Mouse (Mus musculus): ENCODE data around the gene 1190002N15Rik.

The 1190002N15Rik gene

DNA sequence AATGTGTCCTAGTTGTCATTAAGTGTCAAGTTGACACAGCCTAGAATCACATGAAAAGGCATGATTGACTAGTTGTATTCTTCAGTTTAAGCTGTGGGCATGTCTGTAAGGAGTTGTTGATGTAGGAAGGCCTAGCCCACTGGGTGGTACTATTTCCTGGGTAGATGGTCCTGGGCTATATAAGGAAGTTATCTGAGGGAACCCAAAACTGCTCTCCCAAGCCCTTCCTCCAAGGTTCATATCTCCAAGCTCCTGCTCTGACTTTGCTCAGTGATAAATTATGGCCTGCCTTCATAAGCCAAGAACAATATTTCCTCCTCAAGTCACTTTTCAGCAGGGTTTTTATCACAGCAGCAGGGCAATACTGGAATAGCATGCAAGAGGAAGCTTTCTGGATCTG, 18.4 kb upstream of the 1190002N15Rik start:
- no peak overlapping the region for H3K4me3 ChIP-seq (replicated peaks; ENCODE audit: low read length)
- H3K9me3 ChIP-seq (ENCODE audit: low read length): no peaks in the 10 kb centered on the region
- H3K4me1 ChIP-seq (replicated peaks; ENCODE audit: low read depth, low read length): no peaks in the 10 kb centered on the region
- H3K27me3 ChIP-seq (ENCODE audit: insufficient read depth, low read length): no peaks in the 10 kb centered on the region
- no peaks in the 10 kb centered on the region for H3K36me3 ChIP-seq (ENCODE audit: insufficient read depth, low read length)
- no peak for TF ChIP-seq NANOG (IDR thresholded peaks at IDR 0.05; ENCODE audit: borderline replicate concordance, low read length)
- TF ChIP-seq POU5F1 (IDR thresholded peaks at IDR 0.05; ENCODE audit: borderline replicate concordance, low read length): no peak
- no peak for TF ChIP-seq CTCF (conservative IDR thresholded peaks at IDR 0.05; ENCODE audit: low read length)

DNA sequence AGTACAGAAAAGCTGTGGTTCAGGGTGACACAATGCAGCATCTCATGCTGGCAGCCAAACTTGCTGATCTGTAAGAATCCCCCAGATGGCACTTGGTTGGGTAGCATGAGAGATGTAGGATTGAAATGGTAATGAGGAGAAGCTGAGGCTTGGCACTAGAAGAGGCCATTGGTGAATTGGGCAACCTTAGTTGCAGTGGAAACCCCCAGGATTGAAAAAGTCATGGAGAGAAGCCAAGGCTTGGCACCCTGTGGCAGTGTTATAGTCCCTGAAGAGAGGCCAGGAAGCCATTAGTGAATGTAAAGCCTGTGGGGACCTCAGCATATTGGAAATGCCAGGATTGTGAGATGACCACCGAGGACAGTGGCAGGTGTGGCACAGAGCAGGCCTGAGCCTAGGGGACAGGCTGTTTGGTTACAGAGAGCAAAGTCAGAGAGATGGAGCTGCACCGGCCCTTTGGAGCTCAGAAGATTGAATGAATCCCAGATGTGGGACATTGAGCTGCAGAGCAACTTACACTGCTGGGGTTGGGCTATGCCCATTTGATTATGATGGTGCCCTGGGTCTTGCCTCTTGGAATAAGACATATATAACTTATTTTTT, 12.7 kb upstream of the 1190002N15Rik start:
- no peak for TF ChIP-seq CTCF (conservative IDR thresholded peaks at IDR 0.05; ENCODE audit: low read length)
- no peak for TF ChIP-seq POU5F1 (IDR thresholded peaks at IDR 0.05; ENCODE audit: borderline replicate concordance, low read length)
- TF ChIP-seq NANOG (IDR thresholded peaks at IDR 0.05; ENCODE audit: borderline replicate concordance, low read length): no peak
- Histone ChIP-seq H3K9me3 (ENCODE audit: low read length) (no peaks in the 10 kb centered on the region), H3K4me1 (replicated peaks; ENCODE audit: low read depth, low read length) (no peaks in the 10 kb centered on the region), H3K4me3 (replicated peaks; ENCODE audit: low read length) (no peak overlapping the region), H3K27me3 (ENCODE audit: insufficient read depth, low read length) (no peaks in the 10 kb centered on the region), H3K36me3 (ENCODE audit: insufficient read depth, low read length) (no peaks in the 10 kb centered on the region)

DNA sequence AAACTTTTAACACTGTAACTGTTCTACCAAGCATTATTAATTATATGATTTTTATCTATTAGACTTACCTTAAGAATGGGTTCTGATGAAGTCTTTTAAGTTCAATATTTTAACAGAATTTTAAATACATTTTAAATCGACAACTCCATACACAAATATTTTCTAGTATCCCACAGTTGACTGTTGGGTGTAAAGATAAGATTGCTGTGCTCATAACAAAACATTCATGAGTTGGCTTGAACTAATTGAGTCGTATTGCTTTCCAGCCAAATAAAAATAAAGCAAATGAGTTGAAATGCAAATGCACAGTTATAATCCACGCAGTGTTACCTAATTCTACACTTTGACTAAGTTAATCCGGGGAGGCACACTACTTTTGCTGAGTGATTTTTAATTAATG, 6.0 kb upstream of the 1190002N15Rik start:
- H3K27me3 ChIP-seq (ENCODE audit: insufficient read depth, low read length): no peaks in the 10 kb centered on the region
- H3K36me3 ChIP-seq (ENCODE audit: insufficient read depth, low read length): no peaks in the 10 kb centered on the region
- H3K9me3 ChIP-seq (ENCODE audit: low read length): no peaks in the 10 kb centered on the region
- H3K4me1 ChIP-seq (replicated peaks; ENCODE audit: low read depth, low read length): peaks cover 24% of the 10 kb centered on the region
- no peak for TF ChIP-seq NANOG (IDR thresholded peaks at IDR 0.05; ENCODE audit: borderline replicate concordance, low read length)
- TF ChIP-seq POU5F1 (IDR thresholded peaks at IDR 0.05; ENCODE audit: borderline replicate concordance, low read length): no peak
- TF ChIP-seq CTCF (conservative IDR thresholded peaks at IDR 0.05; ENCODE audit: low read length): no peak
- no peak overlapping the region for H3K4me3 ChIP-seq (replicated peaks; ENCODE audit: low read length)

DNA sequence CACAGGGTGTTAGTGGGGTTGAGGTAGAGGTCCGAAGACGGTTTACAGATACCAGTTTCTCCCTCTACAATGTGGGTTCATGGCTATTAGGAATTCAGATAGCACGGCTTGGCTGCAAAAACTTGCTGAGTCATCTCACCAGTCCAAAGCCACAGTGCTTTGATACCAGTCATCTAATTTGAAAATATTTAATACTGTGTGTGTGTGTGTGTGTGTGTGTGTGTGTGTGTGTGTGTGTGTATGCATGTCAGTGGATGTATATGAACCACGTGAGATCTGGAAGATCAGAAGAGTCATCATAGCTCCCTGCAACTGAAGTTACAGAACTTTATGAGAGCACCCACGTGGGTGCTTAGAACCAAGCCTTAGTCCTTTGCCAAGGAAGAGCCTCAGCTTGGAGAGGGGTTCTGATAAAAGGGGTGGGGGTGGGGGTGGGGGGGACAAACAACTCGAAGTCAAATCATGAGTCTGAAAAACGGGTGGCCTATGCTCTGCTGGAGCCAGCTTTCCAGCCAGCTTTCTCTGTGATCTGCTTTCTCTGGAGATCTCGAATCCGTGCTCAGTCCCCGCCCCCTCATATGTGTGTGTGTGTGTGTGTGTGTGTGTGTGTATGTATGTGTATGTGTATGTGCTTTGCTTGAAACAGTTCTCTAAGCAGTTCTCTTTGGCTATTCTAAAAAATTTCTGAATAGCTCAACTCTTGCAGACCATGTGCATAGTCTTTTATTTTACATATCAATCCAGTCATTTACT, 2.6 kb upstream of the 1190002N15Rik start:
- TF ChIP-seq CTCF (conservative IDR thresholded peaks at IDR 0.05; ENCODE audit: low read length) (no peak), NANOG (IDR thresholded peaks at IDR 0.05; ENCODE audit: borderline replicate concordance, low read length) (no peak), POU5F1 (IDR thresholded peaks at IDR 0.05; ENCODE audit: borderline replicate concordance, low read length) (no peak)
- Histone ChIP-seq H3K36me3 (ENCODE audit: insufficient read depth, low read length) (no peaks in the 10 kb centered on the region), H3K9me3 (ENCODE audit: low read length) (no peaks in the 10 kb centered on the region), H3K4me3 (replicated peaks; ENCODE audit: low read length) (peak overlapping the region; percentile 87; the same call in 1 of the 2 replicates), H3K4me1 (replicated peaks; ENCODE audit: low read depth, low read length) (peaks cover 31% of the 10 kb centered on the region), H3K27me3 (ENCODE audit: insufficient read depth, low read length) (no peaks in the 10 kb centered on the region)

DNA sequence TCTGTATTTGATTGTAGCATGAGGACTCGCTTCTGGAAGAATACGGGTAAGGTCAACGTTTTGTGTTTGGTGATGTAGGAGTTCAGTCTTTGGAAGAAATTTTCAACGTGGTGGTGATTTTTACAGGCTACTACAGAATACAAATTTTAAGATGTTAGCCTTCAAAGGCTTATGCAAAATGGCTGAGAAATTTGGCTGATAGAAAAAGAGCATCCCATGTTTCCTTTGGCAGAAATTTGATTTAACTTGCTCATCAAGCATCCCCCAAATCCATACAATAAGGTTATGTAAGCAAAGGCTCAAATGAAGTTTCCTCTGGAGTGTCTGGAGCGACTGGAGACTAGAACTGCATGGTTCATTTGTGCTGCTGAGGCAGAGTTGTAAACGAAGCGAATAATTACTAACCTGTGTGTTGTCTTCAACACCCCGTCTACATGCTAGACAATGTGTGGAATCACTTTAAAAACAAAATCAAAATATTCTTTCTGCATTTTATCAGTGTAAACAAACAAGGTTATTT, 1.5 kb upstream of the 1190002N15Rik start:
- Histone ChIP-seq H3K9me3 (ENCODE audit: low read length) (no peaks in the 10 kb centered on the region), H3K27me3 (ENCODE audit: insufficient read depth, low read length) (no peaks in the 10 kb centered on the region), H3K4me1 (replicated peaks; ENCODE audit: low read depth, low read length) (peaks cover 39% of the 10 kb centered on the region), H3K36me3 (ENCODE audit: insufficient read depth, low read length) (no peaks in the 10 kb centered on the region), H3K4me3 (replicated peaks; ENCODE audit: low read length) (peak overlapping the region; percentile 87)
- TF ChIP-seq NANOG (IDR thresholded peaks at IDR 0.05; ENCODE audit: borderline replicate concordance, low read length): no peak
- TF ChIP-seq POU5F1 (IDR thresholded peaks at IDR 0.05; ENCODE audit: borderline replicate concordance, low read length): no peak
- no peak for TF ChIP-seq CTCF (conservative IDR thresholded peaks at IDR 0.05; ENCODE audit: low read length)

DNA sequence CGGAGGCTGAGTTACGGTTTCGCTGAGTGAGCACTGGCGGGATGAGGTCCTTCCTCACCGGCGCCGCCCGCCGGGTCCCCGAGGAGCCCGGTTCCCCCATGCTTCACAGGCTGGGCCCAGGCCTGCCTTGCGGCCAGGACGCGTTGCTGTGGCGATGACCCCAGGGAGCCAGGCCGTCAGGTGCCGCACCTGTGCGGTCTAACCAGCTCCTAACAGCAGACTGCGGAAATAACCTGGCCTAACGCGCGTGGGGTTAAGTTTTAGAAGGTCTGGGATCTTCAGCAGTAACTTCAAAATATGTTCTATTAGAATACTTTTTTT, 902 bp upstream of the 1190002N15Rik start:
- Histone ChIP-seq H3K9me3 (ENCODE audit: low read length) (no peaks in the 10 kb centered on the region), H3K27me3 (ENCODE audit: insufficient read depth, low read length) (no peaks in the 10 kb centered on the region), H3K4me1 (replicated peaks; ENCODE audit: low read depth, low read length) (peaks cover 46% of the 10 kb centered on the region), H3K4me3 (replicated peaks; ENCODE audit: low read length) (peak overlapping the region; percentile 87), H3K36me3 (ENCODE audit: insufficient read depth, low read length) (no peaks in the 10 kb centered on the region)
- TF ChIP-seq CTCF (conservative IDR thresholded peaks at IDR 0.05; ENCODE audit: low read length): no peak

DNA sequence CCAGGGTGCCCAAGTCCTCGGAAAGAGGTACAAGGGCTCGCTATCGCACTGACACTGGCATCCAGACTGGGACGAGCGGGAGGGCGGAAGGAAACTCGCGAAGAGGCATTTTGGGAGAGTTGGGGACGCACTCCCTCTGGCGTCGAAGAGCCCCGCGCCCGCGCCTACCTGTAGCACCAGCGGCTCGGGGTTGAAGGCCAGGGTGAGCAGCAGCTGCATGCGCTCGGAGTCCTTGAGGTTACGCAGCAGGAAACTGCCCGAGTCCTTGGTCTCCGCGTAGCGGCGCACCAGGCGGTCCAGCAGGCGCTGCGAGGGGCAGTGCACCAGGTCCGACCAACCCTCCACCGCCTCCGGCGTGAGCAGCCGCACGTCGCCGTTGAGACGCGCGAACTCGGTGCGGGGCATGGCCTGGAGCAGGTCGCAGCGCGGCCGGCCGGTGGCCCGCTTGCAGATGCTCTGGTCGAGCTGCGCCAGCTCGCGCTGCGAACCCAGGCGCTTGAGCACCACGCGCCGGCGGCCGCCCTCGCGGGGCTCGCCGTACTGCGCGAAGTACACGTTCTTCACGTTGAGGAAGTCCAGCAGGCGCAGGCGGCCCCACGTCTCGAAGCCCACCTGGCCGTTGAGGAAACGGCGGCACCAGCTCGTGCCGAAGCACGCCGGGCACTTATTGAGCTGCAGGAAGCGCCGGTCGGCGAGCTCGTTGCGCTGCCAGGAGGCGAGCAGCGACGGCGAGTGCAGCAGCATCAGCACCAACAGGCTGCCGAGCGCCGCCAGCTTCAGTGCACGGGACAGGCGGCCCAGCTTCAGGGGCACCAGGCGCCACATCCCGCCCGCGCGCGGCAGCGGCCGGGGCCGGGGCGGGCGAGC, 597 bp downstream of the 1190002N15Rik start:
- TF ChIP-seq POU5F1 (IDR thresholded peaks at IDR 0.05; ENCODE audit: borderline replicate concordance, low read length): no peak
- TF ChIP-seq CTCF (conservative IDR thresholded peaks at IDR 0.05; ENCODE audit: low read length): no peak
- TF ChIP-seq NANOG (IDR thresholded peaks at IDR 0.05; ENCODE audit: borderline replicate concordance, low read length): no peak
- H3K36me3 ChIP-seq (ENCODE audit: insufficient read depth, low read length): no peaks in the 10 kb centered on the region
- H3K9me3 ChIP-seq (ENCODE audit: low read length): no peaks in the 10 kb centered on the region

DNA sequence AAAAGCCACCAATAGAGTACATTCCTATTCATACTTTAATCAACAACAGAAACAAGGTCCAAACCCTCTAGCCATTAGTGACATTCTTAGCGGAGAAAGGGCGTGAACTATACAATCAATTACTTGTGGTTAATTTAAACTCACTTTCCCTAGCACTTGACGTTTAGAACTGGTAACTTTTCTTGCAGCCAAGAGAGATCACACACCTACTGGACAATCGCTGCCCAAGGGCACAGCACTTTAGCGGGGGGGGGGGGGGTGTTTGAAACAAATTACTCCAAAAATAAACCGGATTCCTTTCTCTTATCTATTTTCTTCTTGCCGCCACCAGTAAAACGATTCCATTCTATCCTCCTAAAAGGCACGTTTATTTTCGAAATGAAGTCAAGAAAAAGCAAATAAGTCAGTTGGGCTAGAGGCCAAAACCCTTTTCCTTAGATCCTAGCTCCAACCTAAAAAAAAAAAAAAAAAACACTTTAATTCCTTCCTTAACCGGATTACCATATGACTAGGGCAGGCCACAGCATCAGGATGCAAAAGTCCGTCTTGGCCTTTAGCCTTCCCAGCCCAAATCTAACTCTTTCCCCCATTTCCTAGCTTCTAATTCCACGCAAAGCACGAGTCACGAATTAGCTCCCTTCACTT, 1.5 kb downstream of the 1190002N15Rik start:
- peaks cover 47% of the 10 kb centered on the region for H3K4me1 ChIP-seq (replicated peaks; ENCODE audit: low read depth, low read length)
- H3K9me3 ChIP-seq (ENCODE audit: low read length): no peaks in the 10 kb centered on the region
- no peaks in the 10 kb centered on the region for H3K36me3 ChIP-seq (ENCODE audit: insufficient read depth, low read length)
- no peaks in the 10 kb centered on the region for H3K27me3 ChIP-seq (ENCODE audit: insufficient read depth, low read length)
- TF ChIP-seq POU5F1 (IDR thresholded peaks at IDR 0.05; ENCODE audit: borderline replicate concordance, low read length) (no peak), NANOG (IDR thresholded peaks at IDR 0.05; ENCODE audit: borderline replicate concordance, low read length) (no peak), CTCF (conservative IDR thresholded peaks at IDR 0.05; ENCODE audit: low read length) (no peak)
- H3K4me3 ChIP-seq (replicated peaks; ENCODE audit: low read length): peak overlapping the region; percentile 87

More for the DNA sequence above, 597 bp downstream of the 1190002N15Rik start:
- Histone ChIP-seq H3K4me3 (replicated peaks; ENCODE audit: low read length) (peak overlapping the region; percentile 87), H3K4me1 (replicated peaks; ENCODE audit: low read depth, low read length) (peaks cover 49% of the 10 kb centered on the region), H3K27me3 (ENCODE audit: insufficient read depth, low read length) (no peaks in the 10 kb centered on the region)

Data from E14TG2a.4 (cell line).